Mouse (Mus musculus) liver, embryonic 14.5 days (tissue): Measurements from ENCODE around the gene Selenof.

Experiments used
- CTCF ChIP-seq: IDR thresholded peaks from 2 replicates; pipeline ENCODE4 v1.5.1; 2016; ENCODE audit warnings: antibody characterized with exemption, low read depth, control low read depth
- EP300 ChIP-seq: IDR thresholded peaks from 2 replicates; pipeline ENCODE4 v1.6.1; 2016; ENCODE audit warnings: antibody characterized with exemption, low read depth

DNA sequence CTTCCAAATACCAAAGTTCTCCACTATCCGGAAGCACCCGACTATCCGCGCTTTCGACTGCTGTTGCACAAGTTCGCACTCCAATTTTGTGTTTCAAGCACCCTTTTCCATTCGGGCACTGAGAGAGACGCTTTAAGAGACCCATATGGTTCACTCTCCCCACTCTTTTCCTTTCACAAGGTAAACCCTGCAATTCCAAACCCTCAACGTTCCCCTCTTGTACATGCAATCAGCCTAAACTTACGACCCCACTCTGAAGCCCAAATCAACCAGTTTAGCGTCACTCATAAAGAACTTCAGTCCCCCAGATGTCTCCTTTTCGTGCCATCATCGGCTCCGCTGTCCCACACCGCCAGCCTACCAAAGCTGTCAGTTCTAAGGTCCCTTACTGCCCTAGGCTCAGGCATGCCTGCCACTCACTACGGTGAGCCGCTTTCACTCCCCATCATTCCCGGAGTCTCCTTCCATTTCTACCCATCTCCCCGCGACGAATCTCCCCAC, 1.2 kb upstream of the Selenof start:
- TF ChIP-seq CTCF, result no peak
- TF ChIP-seq EP300, result no peak
